Mouse (Mus musculus): ENCODE measurements around the gene Tbc1d17.

The Tbc1d17 gene

DNA sequence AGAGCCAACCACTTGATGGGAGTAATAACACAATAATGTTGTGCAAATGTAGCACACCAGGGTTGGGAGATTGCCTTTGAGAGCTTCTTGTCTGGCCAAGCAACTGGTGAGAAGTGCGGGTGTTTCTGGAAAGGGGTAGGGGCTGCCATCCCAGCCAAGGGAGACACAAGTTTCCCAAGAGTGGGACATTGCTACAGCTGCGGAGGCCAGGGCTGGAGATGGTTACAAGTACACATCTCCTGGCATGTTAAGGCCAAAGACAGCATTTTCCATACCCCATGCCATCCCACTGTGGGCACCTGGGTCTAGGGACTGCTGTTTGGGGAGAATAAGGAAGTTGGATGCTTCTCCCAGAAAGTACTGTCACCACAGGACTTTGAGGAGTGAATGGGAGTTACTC lies 4.2 kb upstream of the Tbc1d17 start:
- DNase-seq (ENCODE audit: low spot score in 2 of 2), result no peak

DNA sequence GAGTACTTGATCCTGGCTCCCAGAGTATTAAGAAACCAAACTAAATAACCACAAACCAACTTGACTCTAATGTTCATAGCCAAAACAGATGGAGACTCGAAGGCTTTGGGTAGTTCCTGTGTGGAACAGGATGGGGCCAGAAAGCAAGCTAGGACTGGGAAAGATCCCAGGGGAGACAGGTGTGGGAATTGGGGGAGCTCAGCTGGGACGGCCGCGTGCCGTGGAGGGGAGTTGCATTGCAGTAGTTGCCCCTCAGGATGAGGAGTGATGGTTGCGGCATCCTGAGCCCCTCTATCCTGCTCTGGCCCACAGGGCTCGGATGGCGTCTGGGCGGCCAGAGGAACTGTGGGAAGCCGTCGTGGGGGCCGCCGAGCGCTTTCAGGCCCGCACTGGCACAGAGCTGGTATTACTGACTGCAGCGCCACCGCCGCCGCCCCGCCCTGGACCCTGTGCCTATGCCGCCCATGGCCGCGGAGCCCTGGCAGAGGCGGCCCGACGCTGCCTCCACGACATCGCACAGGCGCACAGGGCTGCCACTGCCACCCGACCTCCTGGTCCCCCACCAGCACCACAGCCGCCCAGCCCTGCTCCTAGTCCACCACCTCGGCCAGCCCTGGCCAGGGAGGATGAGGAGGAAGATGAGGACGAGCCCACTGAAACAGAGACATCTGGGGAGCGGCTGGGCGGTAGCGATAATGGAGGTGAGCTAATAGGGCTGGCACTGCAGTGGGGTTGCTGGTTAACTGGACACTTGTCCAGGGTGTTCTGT lies 3.6 kb upstream of the Tbc1d17 start:
- DNase-seq (ENCODE audit: low spot score in 2 of 2), result no peak

DNA sequence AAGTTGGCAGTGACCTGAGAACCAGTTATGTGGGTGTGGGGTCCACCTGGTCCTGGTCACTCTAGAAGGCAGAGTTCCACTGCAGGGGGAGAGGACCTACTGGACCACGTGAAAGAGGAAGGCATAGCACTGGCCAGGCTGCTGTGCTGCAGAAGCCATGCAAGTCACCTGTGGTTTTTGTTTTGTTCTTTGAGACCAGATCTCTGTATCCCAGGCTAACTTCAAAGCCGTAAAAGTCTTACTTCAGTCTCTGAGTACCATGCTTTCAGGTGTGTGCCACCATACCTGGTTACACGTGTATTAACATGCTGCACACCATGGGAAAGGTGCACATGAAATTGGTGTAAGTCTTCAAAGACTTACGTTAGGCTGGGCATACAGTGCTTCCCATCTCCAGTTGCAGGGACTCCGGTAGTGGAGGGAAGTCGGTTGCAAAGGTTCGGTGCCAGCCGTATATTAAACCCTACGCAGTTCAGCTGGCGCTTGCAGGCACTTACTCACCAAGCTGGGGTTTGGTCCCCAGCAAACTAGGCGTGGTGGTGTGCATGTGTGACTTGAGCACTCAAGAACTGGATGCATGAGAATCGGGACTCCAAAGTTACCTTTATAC lies 2.9 kb upstream of the Tbc1d17 start:
- no peak for DNase-seq (ENCODE audit: low spot score in 2 of 2)

DNA sequence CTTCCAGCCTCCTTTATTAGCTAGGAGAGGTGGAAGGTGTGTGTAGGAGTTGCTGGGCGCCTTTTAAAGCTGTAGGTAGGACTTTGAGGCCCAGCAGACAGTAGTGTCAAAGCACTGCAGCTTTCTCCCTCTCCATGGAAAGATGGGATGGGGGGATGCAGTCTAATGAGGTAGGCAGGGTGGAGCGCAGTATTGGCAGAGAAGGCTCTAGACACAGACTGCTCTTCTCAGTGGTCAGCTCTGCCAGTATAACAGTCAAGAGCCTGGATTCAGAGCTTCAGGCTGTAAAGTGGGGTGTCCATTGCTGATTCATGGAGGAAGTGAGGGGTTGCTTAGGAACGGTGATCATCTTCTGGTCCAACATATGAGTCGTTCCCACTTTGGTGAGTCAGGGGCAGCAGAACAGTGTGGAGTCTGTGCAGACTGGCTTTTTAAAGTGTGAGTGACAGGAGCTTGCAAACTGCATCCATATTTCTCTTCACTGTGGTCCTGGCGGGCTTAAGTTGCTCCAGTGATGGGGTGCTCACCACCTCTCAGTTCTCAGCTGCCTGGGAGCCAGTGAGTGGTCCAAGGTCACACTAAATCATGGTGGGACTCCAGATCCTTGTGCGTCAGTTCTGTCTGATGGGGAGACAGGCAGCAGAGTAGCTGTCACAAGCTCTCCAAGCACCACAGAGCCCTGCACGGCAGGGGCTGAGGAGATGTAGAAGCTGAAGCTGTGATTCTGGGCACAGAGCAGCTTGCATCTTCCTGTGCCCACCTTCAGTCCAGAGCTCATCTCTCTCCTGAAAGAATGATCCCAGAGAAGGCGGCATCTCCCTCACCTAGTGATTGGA lies 2.1 kb upstream of the Tbc1d17 start:
- DNase-seq (ENCODE audit: low spot score in 2 of 2), result peak in 1 of 2 experiments; percentile 10

DNA sequence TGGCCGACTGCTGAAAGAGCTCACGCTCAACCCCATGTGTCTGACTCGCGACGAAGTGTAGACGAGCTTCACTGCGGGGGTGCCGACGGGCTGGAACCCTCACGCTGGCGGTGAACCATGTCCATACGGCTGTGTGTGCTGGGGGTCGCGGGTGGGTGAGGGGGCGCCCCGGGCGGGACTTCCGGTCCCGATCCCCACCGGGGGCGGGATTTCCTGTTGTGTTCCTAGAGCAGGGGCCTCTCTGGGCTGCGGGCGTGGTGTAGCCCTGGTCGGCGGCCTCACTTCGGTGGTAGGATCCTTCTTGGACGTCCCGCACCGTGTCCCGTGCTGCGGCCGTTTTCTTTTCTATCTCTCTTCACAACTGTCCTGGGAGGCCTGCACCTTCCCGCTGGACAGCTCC lies 1.3 kb upstream of the Tbc1d17 start:
- peak; percentile 64 to 73 for DNase-seq (ENCODE audit: low spot score in 2 of 2)

DNA sequence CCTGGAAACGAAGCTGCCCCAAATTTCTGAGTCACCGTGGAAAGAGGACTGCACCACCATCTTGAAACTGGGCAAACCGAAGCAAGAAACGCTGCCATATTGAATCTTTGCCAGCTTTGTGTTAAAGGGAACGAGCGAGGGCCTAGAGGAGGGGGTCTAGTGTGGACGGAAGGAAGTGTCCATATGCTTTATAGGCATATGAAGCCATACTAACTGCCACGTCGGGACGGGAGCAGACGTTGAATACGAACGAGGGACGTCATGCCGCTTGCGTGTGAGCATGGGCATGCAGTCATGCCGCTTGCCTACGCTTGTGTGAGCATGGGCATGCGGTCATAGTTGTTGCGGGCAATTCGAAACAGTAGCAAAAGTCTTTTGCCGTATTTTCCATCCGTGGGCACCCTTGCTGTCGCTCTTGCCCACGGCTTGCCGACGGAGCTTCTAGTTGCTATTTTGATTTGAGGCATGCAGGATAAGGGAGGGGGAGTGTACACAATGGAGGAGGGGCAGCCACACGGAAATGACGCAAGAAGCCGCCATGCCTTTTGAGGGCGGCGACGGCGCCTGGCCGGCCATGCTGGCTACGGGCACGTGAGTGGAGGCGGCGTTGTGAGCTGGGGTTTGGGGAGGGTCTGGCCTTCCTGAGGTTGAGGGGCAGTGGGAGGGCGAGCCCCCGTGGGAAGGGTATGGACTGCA lies 685 bp upstream of the Tbc1d17 start:
- DNase-seq (ENCODE audit: low spot score in 2 of 2), result peak; percentile 89 to 93

DNA sequence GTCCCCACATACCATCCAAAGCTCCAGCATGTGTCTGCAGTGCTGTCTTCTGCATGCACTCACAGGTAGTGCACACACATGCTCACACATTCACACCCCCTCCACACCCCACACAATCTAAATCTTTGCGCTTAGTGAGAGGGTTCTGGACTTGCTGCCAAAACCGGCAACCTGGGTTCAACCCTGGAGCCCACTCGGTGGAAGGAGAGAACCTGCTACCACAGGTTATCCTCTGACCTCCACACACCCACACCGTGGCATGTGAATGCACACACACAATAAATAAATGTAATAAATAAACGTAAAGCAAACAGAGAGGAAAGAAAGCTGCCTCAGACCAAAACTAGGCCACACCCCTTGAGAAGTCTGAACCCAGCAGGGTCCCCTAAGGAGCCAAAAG lies 1.1 kb downstream of the Tbc1d17 start:
- DNase-seq (ENCODE audit: low spot score in 2 of 2), result peak in 1 of 2 experiments; percentile 10

DNA sequence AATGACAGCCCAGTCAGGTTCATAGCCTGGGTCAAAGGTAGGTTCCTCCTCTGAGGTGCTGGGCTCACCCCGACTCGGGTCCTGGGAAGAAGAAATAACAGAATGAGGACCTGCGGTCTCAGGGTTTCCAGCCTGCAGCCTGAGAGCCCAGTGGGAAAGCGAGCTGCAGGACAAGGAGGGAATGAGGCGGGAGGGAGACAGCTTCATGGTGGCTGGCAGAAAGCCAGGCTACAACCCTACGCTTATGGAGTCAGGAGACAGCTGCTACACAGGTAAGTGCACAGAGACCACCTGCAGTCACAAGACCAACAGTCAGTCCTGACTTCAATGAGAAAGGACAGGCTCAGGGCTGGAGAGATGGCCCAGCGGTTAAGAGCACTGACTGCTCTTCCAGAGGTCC lies 2.1 kb downstream of the Tbc1d17 start:
- DNase-seq (ENCODE audit: low spot score in 2 of 2), result no peak

DNA sequence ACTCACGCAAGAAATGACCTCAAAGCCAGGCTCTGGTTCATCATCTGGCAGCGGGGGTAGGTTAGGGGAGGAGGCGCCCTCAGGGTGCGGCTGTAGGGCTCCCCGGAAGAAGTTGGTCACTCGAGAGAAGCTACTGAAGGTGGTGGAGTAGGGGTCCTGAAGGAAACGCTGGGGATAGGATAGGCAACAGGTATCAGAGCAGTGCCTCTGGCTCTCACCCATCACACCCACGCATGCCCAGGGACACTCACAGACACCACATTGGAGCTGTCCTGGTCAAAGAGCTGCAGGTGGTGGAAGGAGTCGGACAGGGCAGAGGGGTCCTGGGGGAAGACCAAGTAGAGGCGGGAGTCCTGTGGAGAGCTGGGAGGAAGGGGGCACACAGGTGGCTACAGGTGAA lies 3.9 kb downstream of the Tbc1d17 start:
- no peak for DNase-seq (ENCODE audit: low spot score in 2 of 2)

DNA sequence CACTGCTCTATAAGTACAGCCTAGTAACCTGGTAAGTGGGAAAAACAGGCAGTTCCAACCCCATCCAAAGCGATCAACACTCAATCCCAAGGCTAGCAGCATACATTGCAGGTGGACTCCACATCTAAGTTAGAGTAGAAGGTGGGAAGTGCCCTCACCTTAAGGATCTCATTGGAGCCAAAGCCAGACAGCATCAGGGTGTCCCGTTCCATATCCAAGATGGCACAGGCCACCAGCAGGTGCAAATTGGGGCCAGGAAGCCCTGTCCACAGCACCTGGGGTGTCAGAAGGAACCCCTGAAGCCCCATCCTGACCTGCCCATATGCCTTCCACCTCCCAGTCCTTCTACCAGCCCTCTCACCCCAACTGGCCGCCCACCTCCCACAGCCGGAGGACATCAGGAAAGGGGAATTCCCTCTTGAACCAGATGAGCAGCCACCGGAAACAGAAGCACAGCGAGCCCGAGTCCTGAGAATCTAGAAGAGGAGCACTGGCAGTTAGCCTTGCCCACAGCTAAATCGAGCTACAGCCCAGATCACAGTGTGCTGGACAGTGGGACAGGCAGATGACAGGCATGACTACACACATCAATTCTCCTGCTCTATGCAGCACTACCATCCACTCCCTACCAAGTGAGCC lies 6.9 kb downstream of the Tbc1d17 start:
- DNase-seq (ENCODE audit: low spot score in 2 of 2), result no peak

DNA sequence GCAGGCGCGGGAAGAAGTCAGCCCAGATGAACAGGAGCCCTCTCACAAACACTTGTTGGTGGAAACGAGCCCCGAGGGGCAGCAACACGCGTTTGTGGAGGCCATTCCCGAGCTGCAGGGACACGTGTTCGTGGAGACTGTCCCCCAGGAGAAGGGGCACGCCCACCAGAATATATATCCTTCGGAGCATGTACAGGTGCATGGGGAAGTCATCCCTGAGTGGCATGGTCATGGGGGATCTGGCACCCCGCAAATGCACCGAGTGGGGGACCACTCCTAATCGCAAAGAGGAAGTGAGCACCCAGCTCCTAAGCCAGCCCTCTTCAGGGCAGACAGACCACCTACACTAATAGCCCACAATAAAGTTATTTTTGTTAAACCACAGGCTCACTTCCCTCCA lies 8.5 kb downstream of the Tbc1d17 start:
- DNase-seq (ENCODE audit: low spot score in 2 of 2), result no peak

DNA sequence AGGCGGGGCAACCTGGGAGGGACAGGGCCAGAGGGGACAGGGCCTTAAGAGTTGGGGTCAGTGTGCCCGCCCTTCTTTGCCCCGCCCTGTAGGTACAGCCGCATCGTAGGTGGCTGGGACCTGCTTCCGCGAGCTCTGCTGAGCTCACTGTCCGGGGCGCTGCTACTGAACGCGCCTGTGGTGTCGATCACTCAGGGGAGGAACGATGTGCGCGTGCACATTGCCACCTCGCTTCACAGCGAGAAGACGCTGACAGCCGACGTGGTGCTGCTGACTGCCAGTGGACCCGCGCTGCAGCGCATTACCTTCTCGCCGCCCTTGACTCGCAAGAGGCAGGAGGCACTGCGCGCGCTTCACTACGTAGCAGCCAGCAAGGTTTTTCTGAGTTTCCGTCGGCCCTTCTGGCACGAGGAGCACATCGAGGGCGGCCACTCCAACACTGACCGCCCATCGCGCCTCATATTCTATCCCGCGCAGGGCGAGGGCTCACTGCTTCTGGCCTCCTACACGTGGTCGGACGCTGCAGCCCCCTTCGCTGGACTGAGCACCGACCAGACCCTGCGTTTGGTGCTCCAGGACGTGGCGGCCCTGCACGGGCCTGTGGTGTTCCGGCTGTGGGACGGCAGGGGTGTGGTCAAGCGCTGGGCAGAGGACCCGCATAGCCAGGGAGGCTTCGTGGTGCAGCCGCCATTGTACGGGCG lies 9.2 kb downstream of the Tbc1d17 start:
- peak; percentile 61 to 65 for DNase-seq (ENCODE audit: low spot score in 2 of 2)

DNA sequence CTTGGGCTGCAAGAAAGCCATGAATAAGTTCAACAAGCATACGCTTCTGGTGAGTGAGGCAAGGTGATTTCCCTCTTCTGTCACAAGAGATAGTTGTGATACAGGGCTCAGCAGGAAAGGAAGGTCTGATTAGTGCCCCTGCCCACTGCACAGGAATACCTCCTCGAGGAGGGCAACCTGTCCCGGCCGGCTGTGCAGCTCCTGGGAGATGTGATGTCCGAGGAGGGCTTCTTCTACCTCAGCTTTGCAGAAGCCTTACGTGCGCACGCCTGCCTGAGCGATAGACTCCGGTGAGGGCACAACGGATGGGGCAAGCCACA lies 9.7 kb downstream of the Tbc1d17 start:
- no peak for DNase-seq (ENCODE audit: low spot score in 2 of 2)

DNA sequence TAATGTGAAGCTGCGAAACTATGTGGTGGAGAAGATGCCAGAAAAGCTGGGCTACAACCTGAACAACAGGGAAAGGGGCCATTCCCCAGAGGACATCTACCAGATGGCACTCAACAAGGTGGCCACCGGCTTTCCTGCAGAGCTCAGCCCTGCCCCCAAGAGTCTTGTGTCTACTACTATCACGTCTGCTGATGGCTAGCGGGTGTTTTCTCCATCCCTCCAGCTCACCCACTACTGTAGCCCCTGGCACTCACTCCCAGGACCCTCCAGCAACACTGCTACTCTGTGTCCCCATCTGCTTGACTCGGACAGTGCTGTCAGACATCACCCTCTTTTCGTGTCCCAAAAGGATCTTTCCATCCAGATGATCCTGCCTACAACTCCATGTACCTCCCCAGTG lies 10.8 kb downstream of the Tbc1d17 start:
- DNase-seq (ENCODE audit: low spot score in 2 of 2), result no peak

DNA sequence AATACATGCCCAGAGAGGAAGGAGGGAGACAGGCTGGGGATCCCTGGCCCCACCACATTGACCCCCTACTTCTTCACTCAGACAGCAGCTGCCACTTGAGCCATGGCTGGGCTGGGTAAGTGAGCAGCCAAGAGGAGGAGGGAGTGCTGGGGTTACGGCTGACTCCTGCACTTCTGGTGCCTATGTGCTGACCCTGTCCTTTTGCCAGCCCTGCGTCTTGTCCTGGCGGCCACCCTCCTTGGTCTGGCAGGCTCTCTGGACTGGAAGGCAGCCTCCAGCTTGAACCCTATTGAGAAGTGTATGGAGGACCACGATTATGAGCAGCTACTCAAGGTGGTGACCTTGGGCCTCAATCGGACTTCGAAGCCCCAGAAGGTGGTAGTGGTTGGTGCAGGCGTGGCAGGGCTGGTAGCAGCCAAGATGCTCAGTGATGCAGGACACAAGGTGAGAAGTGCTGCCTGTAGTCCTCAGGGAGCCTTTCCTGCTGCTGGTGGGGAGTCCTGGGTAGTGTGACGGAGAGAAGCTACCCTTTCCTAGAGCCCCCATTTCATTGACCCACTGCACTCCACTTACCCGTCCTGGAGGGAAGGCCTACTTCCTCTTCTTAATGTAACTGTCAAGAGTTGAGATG lies 12.3 kb downstream of the Tbc1d17 start:
- no peak for DNase-seq (ENCODE audit: low spot score in 2 of 2)

DNA sequence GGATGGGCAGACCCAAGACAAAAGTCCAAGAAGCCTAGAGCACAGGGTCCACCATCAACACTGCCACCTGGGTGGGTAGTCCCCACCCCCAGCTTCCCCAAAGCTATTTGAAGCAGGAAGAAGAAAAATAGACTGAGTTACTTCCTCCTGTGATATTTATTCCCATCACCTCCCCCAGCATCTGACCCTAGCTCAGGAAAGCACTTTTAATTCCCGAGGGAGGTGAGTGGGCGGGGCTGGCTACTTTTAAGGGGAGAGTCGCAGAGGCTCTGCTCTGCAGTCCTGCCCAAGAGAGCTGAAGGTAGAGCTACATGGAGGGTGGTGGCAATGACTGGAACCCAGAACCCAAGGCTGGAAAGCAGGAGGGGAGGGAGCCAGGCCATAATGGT lies 12.9 kb downstream of the Tbc1d17 start:
- DNase-seq (ENCODE audit: low spot score in 2 of 2), result no peak

DNA sequence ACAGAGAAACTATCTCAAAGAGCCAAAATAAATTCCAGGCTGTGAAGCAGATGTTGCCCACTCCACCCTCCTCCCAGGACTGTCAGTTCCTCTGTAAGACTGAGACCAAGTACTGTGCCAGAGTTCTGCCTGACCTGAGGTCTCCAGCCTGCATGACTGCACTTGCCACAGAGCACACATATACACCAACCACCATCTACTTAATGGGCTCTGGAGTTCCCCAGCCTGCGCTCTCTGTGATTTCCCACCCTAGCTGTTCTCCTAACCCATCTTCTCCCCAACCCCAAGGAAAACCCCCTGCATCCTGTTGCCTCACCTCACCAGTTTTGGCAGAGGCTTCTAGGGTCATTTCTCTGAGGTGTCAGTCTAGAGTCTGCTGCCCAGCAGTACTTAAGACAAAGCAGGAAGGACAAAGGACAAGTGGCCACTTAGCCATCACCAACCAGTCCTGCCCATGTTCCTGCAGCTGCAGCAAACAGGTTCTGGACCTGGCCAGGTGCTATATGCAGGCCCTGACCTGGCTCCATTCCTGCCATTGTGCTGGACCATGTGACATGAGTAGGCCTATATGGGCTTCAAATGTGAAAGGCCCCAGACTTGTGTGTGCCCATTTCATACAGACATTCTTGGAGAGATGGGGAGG lies 13.4 kb downstream of the Tbc1d17 start:
- DNase-seq (ENCODE audit: low spot score in 2 of 2), result no peak

DNA sequence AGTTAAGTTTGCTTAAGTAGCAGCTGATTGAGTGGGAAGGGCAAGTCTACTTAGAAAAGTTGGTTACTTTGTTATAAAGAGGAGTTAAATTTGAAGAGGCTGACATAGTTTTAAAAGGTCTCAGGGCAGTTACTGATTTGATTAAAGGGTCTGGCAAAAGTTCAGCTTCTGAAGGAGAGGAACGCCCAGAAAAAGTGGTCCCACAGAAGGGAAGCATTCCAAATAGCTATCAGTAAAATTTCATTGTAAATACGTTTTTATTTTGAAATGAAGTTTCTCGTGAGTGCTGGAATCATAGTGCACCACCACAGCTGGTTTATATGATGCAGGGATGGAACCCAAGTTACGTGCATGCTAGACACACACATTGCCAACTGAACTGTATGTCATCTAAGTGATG lies 16.1 kb downstream of the Tbc1d17 start:
- no peak for DNase-seq (ENCODE audit: low spot score in 2 of 2)

DNA sequence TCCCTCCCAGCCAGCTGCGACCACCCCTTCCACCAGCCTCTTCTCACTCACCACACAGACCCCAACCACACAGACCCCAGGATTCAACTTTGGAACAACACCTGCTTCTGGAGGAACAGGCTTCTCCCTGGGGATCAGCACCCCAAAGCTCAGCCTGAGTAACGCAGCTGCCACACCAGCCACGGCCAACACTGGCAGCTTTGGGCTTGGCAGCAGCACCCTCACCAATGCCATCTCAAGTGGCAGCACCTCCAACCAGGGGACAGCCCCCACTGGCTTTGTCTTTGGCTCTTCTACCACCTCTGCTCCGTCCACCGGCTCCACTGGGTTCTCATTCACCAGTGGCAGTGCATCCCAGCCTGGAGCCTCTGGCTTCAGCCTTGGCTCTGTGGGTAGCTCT lies 20.2 kb downstream of the Tbc1d17 start:
- DNase-seq (ENCODE audit: low spot score in 2 of 2), result no peak

DNA sequence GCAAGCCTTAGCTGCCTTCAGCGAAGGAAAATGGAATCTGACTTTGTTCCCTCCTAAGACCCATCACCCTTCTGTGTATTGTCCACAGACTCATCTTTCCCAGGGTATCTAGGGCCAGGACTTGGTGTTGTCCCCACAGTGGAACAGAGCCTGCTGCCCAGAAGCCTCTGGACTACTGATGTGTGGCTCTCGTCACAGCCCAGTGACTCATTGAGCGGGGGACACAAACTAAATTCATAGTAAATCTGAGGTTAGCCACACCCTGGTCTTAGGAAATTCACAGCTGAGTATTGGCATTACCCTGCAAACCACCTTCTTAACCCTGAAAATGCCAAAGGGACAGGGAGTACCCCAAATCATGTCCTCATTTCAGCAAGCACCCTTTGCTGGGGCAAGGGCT lies 22.1 kb downstream of the Tbc1d17 start:
- DNase-seq (ENCODE audit: low spot score in 2 of 2), result no peak

Data from right cerebral cortex, adult 2 months (tissue).